Mouse (Mus musculus): ENCODE results near the gene Rabgap1l.

DNA sequence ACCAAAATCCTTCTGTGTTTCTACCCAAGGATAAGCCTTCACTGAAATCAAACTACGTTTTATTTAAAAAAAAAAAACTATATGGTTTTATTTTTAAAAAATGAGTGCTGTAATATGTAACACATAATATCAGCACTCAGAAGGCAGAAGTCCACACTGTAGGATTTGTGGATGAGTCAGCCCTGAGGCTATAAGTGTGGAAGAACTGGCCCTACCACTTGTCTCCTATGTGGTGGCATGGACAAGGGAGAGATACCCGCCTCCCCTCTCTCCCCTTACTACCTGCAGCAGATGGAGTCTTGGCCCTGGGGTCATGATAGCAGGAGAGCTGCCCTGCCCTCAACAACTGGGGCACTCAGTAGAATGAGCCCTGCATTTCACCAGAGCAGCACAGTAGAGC is 42.4 kb downstream of the Rabgap1l start:
- TF ChIP-seq CTCF (IDR thresholded peaks at IDR 0.05) (no peak), EP300 (IDR thresholded peaks at IDR 0.05) (no peak)
